Mouse (Mus musculus) frontal cortex, postnatal 14 days (tissue): Measurements from ENCODE around the gene Papola.
"Not testable (repeated sequence)": the region's sequence is repeated elsewhere in the genome, so short reads cannot be mapped to it uniquely, and the experiment has no call there.

Experiments
- DNase-seq, 2 experiments: peaks; one replicate each; pipeline ENCODE4 v3.0.0; 2022; ENCODE audit warnings: low spot score in 2 of 2

The Papola gene

DNA sequence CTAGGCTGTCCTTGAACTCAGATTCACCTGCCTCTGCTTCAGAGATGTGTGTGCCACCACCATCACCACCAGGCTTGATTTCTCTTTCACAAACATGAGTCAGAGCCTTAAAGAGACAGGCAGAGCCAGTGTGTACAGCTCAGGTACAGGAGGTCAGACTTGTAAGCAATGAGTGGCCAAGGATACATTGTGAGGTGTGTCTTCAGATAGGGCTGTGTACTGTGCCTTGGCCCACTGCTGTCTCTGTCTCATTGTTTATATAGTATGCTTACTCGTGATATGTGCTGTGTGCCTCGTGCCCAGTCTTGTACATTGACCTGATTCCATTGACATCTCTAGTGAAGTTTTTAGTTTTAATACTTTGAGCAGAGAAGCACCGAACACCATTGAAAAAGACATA is 21.3 kb downstream of the Papola start:
- DNase-seq, result no peak

DNA sequence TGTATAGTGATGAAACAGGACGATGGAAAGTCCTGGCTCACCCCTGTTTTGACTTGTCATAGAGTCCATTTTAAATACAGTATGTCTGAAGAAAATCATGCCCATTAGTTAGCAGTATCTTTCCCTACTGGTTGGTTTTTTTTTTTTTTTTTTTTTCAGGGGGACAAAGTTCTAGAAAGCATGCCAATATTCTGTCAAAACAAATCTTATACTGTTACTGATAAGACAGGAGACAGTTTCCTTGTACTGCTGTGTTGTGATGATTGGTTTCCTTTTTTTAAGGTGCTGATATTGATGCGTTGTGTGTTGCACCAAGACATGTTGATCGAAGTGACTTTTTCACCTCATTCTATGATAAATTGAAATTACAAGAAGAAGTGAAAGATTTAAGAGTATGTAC is 21.7 kb downstream of the Papola start:
- DNase-seq, result no peak

DNA sequence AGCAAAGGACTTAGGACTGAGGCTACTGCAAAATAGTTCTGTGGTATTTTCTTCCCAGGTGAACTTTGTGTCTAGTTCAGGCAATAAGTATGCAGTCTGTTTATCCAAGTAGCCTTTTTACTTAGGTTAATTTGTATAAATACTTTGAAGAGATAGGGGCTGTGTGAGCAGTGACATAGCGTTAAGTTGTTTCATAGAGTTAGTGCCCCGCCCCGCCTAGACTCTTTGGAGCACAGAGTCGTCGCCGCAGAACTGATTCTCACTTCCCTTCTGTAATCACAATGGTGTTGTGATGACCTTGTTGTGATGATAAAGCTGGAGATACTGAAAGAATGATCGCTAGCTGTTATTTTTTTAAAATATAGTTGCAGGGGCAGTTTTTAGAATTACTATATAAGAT is 22.9 kb downstream of the Papola start:
- no peak for DNase-seq

DNA sequence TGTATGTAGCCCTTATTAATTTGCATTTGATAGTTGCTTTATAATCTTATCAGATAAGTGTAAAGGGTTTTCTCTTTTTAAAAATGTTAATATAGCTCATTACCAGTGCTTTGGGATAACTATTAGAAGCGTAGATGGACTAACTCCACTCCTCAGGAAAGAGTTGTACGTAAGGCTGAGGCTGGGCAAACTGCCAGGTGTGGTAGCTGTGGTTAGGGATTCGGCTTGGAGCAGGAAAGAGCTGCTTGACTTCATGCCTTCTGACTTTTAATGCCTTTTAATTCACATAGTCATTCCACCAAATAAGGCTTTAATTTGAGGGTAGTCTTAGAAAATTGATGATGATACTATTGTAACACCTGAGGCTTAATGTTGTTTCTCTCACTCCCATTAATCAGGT is 24.5 kb downstream of the Papola start:
- no peak for DNase-seq

DNA sequence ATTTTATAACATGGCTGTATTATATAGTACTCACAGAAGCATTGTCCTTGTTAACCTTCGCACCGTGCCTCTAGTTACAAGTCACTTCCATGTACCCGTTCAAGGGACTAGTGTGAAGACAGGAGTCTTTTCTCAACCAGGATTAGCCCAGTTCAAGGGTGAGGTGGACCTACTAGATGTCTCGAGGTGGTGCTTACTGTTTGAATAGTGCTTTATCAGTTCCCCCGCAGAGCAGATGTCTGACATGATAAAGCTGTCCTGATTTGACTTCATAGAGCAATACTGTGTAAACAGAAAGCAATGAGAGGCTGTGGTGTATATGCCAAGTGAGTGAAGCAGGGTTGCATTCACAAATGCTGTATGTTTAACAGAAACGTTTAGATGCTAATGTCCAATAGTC is 26.1 kb downstream of the Papola start:
- DNase-seq, result no peak

DNA sequence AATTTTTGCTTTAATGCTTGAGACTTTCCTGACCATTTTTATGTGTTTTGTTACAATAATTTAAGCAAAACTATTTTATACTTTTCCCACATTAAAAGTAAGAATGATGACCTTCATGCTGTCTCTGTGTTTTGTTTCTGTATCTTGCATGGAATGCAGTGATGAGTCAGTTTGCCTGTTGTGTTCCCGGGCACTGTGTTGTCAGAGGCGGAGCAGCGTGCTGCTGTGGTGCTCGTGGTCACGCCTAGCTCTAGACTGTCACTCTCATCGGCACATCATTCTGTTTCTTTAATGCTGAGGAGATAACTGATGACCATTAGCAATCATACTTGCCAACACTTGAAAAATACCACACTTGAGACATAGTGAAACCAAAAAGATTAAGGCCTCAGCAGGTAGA is 29.5 kb downstream of the Papola start:
- DNase-seq, result no peak

DNA sequence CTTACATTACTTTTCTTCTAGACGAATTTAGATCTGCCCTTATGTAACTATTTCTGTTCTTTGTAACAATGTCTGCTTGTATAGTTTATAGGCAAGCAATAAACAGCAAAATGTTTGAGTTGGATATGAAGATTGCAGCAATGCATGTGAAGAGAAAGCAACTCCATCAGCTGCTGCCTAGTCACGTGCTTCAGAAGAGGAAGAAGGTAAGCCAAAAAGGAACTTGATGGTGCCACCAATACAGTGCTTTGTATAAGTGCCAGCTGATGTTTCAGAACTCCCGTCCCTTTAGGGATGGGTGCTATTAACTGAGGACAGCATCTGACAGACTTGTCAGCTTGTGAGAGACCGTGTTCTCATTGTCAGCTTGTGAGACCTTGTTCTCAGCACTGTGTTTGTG is 39.0 kb downstream of the Papola start:
- no peak for DNase-seq

DNA sequence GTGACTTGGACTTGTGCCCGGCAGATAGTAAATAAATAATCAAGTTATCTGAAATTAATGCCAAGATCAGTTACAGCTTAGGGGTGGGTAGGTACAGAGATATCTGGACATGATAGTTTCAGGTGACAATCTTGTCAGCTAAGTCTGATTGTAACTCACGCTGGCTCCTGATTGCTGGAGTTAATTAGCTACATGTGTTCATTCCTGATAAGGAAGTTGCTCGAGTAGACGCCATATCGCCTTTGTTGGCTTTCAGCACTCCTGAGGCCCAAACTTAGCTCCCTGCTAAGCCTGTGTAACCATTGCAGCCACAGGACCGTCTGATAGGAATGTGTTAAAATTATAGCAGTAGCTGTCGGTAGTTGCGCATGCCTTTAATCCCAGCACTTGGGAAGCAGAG is 40.2 kb downstream of the Papola start:
- DNase-seq, result no peak

DNA sequence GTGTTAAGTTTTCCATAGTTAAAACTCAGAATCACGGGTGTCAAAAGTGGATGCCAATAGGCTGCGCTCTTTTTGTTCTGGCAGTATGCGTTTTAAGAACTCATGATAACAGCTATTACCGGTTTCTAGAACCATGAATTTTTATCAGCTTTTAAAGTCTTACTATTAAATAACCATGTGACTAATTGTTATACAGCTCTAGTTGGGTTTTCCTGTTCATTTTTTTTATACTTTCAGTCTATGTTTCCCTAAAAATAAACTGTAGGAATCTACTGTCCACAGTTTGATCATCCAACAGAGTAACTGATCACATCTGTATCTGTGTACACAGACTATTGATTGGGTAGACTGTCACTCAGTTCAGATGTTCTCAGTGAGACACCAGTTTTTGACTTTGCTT is 40.8 kb downstream of the Papola start:
- DNase-seq, result no peak

DNA sequence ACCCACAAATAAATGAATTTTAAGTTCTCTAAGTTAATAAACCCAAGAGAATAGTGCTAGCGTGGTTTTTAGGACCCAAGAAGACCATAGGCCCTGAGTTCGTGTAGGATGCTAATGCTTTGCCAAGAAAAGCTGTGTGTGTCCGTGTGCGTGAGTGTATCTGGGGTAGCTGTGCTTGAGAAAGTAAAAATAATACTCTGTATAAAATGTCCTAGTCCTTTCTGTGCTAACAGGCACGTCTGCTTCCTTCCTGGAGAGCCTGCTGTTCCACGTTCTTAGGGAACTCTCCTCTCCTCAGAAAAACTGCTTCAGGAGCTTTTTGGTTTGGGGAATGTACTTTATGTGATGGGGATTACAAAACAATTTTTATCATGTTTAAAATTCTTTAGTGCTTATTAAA is 48.0 kb downstream of the Papola start:
- no peak for DNase-seq

DNA sequence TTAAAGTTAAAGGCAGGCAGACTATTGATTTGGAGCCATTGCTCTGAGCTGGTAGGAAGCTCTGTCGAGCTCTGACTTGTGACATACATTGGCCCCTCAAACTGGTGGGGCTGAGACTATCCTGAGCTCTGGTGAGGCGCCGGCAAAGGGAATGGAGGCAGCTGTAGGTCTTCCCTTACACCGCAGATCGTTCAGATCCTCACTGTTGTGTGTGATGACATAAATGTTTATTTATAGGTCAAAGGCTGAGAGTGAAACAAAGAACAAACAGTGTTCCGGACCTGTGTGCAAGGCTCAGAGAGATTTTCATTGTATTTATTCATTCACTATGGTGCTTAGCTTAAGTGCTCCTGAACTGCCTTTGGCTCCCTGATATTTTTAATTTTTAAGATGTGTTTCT is 50.4 kb downstream of the Papola start:
- no peak for DNase-seq

DNA sequence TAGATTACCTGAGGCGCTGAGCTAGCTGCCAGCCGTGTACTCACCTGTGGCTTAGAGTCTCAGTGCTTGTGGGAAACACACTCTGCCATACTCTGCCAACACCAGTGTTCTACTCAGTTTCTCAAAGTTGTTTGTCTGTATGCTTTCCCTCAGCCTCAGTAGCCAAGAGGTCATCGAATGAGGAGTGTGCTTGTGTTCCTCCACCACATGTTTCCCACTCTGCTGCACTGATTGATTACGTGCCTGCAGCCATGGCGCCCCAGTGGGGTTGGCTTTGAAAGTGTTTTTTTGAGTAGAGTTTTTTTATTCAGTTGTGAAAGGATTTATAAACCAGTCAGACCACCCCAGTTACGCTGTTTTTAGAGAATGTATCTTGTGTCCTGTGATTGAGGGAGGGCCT is 51.1 kb downstream of the Papola start:
- no peak for DNase-seq

DNA sequence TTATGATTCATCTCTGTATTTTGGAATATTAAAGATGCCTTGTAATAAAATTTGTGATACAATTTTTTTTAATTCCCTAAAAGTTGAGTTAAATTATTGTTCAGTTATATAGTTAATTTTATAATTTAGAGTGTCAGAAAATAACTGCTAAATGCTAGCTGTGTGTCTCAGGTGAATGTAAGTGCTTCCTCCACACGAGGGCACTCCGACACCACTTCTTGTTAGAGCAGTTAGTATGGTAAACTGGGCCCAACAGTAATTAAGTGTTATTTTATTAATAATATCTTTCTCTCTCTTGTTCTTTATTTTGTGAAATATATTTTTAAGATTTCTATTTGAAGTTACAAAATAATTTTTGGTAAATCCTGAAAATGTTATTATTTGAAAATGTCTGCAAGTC is 51.7 kb downstream of the Papola start:
- no peak for DNase-seq

DNA sequence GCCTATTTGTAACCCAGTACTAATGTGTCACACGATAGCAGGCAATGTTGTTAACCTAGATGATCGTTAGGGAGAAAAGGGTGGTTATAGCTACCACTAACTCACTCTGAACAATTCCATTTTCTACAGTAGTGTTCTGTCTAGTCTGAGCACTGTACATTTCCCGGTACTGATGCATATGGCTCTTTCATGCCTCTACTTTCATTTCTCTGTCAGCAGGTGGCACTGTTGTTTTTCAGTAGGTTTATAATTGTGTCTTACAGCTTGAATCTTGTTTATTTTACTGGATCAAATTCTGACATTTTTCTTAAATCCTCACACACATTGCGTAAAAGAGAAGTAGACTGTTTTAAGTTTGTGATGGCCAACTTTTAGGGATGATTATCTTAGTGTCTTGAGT is 54.6 kb downstream of the Papola start:
- no peak for DNase-seq

DNA sequence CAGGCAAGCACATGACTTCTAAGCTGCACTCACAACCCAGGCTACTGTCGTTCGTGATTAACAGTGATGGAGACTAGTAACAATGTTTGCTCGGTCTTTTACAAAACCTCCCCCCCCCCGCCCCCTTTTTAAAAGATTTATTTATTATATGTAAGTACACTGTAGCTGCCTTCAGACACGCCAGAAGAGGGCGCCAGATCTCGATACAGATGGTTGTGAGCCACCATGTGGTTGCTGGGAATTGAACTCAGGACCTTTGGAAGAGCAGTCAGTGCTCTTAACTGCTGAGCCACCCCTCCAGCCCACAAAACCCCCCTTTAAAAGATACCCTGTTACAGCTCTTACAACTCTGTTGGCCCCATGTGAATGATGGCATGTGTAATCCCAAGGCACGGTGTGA is 56.1 kb downstream of the Papola start:
- DNase-seq, result not testable (repeated sequence)

DNA sequence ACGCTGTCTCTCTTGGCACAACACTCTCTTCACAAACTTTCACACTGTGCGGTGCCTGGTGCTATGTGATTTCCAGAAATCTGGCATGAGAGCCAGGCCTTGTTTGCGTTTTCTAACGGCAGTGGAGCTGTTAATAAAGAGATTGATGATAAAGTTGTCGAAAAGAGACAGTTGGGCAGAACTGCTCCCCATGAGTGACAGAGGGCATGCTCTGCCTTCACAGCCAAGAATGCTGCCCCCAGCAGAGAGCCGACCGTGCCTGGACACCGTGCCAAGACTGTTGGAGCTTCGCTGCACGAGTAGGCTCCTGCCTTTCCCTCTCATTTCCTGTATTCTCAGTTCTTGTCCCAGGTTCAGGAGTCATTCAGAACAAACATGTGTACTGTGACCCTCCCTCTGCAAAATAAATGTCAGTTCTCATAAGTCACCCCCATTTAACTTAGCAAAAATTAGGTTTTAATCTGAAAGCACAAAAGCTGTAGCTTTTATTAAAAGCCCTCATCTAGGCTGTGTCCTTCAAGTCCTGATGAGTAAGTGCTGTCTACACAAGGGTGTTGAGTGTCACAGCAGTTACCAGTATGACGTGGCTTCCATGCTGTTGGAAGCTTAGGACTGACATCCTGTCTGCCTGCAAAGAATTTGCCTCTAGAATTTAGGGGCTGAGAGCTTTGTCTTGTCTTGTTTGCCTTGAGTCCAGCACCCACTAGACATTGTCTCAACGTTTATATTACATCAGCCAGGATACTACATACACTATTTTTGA is 58.9 kb downstream of the Papola start:
- no peak for DNase-seq

DNA sequence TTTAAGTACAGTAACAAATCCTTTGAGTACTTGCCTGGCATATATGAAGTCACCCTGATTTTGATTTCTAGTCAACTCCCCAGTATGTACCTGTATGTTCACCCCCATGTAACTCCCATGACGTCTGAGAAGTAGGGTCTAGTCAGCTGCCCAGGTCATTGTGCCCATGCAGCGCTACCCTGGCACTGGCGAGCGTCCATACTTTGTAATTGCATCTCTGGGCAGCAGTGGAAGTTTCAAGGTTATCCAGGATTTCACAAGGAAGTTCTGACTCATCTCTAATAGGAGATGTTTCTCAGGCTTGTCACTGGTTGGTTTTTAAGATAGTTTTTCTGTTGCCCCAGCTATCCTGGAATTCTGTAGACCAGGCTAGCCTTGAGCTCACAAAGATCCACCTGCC is 59.9 kb downstream of the Papola start:
- no peak for DNase-seq

DNA sequence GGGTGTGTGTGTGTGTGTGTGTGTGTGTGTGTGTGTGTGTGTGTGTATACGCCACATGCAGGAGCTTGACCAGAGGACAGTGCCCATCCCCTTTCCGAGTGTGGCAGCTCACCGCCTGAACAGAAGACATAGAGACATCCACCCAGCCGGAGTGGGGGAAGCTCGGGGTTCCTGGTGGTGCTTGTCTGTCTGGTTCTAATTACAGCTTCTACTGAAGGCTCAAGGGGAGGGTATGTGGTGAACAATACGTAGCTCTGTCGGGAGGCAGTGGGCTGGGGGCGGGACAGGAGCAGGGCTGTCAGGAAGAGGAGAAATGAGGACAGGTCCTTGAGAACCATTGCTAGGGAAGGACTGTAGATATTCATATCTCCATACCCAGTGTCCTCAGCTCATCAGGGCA is 64.6 kb downstream of the Papola start:
- no peak for DNase-seq

DNA sequence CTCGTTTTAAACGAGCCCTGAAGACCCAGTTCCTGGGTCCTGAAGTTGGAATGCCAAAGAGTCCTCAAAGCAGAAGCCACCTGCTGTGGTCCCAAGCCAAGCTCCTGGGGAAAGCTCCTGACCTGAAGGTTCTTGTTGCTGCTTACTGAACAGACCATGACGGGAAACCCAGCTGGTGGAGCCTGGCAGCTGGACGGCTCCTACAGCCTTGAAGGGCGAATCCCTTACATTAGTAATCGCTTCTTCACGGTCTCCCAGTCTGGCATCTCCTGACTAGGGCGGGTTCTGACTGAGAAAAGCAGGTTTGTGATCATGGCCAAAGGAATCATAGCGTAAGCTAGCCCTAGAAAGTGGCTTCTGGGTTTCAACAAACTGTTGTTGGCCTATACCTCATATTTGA is 66.2 kb downstream of the Papola start:
- DNase-seq, result no peak

DNA sequence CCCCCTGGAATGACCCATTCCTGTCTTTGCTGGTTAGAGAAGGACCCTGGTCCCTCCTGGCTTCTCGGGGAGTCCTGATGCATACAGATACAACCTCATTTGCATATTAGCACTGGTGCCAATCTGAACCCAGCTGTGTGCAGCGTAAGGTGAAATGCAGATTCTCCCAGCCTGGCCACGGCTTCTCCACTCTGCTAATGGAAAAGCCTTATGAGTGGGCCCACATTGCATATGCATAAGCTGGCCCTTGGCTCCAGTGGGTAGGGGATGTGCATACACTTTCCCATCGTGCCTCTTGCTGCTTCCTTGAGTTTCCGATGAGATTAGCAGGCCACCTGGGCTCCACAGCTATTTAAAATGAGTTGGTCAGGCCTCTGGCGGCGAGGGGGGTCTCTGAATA is 68.3 kb downstream of the Papola start:
- no peak for DNase-seq

DNA sequence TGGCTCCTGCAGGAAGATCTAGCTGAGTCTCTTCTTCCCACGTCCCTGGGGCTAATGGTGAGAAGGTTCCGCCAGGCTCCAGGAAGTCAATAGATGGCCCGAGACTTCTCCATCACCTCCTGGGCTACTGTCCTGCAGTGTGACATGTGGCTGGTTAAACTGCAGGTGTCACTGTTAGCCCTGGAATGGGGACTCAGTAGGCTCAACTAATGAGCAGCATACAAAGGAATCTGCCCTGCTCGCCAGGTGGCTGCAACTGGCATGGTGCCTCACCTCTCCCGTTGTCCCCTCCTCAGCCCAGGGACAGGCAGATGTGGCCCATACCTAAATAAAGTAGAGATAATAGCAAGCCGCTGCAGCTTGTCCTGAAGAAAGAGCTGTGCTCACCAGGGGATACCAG is 70.1 kb downstream of the Papola start:
- DNase-seq, result no peak

DNA sequence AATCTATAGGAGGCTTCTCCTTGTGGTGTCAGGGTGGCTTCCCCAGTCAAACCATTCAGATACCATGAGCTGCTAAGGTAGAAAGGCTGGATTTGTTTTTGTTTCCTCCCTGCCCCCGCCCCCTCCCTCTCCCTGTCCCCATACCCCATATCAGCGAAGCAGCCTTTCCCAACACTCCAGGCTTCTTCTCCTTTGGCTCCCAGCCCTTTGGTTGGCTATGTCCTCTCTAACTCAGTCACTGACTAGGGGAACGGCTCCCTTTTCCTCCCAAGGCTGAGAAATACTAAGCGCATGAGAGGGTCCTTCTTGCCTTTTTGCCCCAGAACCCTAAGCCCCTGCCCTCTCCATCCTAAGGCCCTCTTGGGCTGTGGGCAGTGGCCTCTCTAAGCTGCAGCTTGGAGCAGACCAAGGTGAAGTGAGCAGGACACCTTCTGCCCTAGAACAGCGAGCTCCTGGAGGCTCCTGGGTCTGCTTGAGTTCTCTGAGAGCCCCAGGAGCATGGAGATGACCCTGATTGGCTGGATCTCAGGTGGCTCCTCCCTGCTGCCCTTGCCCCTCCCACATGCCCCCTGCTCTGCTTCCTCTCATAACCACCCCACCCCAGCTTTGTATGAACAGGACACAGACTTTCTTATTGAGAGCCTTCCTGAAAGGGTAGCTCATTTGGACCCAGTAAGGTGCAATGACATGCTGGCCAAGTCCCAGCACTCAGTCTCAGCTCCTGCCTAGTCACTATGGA is 73.6 kb downstream of the Papola start:
- DNase-seq, result no peak

DNA sequence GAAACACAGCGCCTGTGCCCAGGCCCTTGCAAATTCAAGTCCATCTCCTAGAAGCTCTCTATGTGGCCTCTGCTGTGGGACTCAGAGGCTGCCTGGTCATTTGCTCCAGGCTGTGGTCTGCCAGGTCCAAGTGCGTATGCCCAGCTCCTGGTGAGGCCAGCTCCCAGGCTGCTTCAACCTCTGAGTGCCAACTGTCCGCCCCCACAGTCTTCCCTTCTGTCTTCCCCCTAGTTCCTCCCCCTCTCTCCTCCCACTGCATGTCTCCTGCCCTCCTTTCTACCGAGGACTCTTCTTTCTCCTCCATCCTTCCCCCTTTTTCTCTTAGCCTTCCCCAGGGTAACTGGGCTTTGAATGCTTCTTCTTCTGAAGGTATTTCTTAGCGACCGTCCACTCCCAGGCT is 77.6 kb downstream of the Papola start:
- no peak for DNase-seq

DNA sequence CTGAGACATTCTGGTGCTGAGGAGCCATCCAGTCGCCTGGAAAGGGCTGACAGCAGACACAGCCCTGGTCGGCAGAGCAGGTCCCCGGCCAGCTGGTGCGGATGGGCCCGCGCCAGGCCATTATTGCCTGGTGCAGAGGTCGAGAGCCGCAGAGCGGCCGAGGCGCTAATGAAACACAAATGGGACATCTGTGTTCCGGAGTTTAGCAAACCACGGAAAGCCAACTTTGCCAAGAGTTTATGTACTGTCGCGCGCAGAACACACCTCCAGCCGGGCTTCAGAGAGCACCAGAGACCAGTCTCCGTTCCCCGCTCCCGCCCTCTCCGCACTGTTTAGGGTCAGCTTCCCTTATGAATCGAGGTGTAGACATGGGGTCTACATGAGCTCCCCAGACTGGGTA is 78.1 kb downstream of the Papola start:
- no peak for DNase-seq
